Mouse (Mus musculus) heart, embryonic 14.5 days (tissue): ENCODE results near the gene Taar6. TPM values are rescaled to one million over a fixed set of nuclear protein-coding genes. Genes with fewer than 3 reads are reported as not detected.

Experiments
- ATAC-seq: fragments of 200-750 bp; cut with Nextera tagmentation; 2 replicates; pipeline ENCODE4 v1.8.0; 2017; ENCODE audit warnings: low read depth, moderate TSS enrichment; ENCODE audit not compliant: insufficient number of reproducible peaks, insufficient read depth, low FRiP score
- H3K27ac ChIP-seq, 2 experiments: fragments of 200-500 bp in 1 of 2; fragments of 300-500 bp in 1 of 2; sonication (generic) in 1 of 2; replicated peaks in 1 of 2; 2 replicates each; pipeline ENCODE4 v1.5.1; 2012 to 2014; ENCODE audit warnings: low read depth in 2 of 2, low read length in 2 of 2, control low read depth in 1 of 2, mild to moderate bottlenecking in 1 of 2, mixed read lengths in 1 of 2; ENCODE audit not compliant: control insufficient read depth in 1 of 2, insufficient read depth in 1 of 2
- H3K27me3 ChIP-seq: fragments of 300-500 bp; sonication (generic); 2 replicates; pipeline ENCODE4 v1.6.1; 2014; ENCODE audit warnings: mild to moderate bottlenecking, low read length, control low read depth; ENCODE audit not compliant: control insufficient read depth, insufficient read depth
- H3K36me3 ChIP-seq: fragments of 300-500 bp; sonication (generic); 2 replicates; pipeline ENCODE4 v1.6.1; 2014; ENCODE audit warnings: mild to moderate bottlenecking, control low read depth, low read length, mixed read lengths; ENCODE audit not compliant: control insufficient read depth, insufficient read depth
- H3K4me1 ChIP-seq, 2 experiments: fragments of 200-500 bp in 1 of 2; fragments of 300-500 bp in 1 of 2; sonication (generic) in 1 of 2; 2 replicates each; pipeline ENCODE4 v1.6.1; 2012 to 2014; ENCODE audit warnings: low read length in 2 of 2, control low read depth in 1 of 2, mixed read lengths in 1 of 2; ENCODE audit not compliant: control insufficient read depth in 2 of 2, insufficient read depth in 2 of 2
- H3K4me2 ChIP-seq: fragments of 300-500 bp; sonication (generic); 2 replicates; pipeline ENCODE4 v1.6.1; 2014; ENCODE audit warnings: mild to moderate bottlenecking, low read length
- H3K4me3 ChIP-seq, 2 experiments: fragments of 200-500 bp in 1 of 2; fragments of 300-500 bp in 1 of 2; sonication (generic) in 1 of 2; 2 replicates each; pipeline ENCODE4 v1.5.1; 2012 to 2014; ENCODE audit warnings: low read length in 2 of 2, mild to moderate bottlenecking in 2 of 2, control low read depth in 1 of 2, low read depth in 1 of 2, moderate library complexity in 1 of 2; ENCODE audit not compliant: control insufficient read depth in 1 of 2, insufficient read depth in 1 of 2
- H3K9ac ChIP-seq: fragments of 300-500 bp; sonication (generic); 2 replicates; pipeline ENCODE4 v1.6.1; 2014; ENCODE audit warnings: mild to moderate bottlenecking, low read length
- H3K9me3 ChIP-seq: fragments of 300-500 bp; sonication (generic); 2 replicates; pipeline ENCODE4 v1.6.1; 2016; ENCODE audit warnings: low read length, control low read depth; ENCODE audit not compliant: control insufficient read depth
- WGBS: fragments of 180-500 bp; shearing (Covaris S2); extraction: QIAGEN DNeasy Blood & Tissue Kit; methylation state at CpG from one replicate; pipeline ENCODE4 v1.1.7; 2014; 5-methylcytosine and 5-hydroxymethylcytosine counted together
- polyA plus RNA-seq: library from polyadenylated mRNA; unstranded; fragments of >200 nt; fragmentation: Nextera tagmentation; extraction: Ambion mirVana; gene quantifications from 2 replicates; pipeline ENCODE4 v1.2.1, GENCODE M21; 2014

Taar6 gene
- polyA plus RNA-seq, 1 experiment from 2014 or later: not detected

- Histone ChIP-seq H3K9me3 (no peaks in the 10 kb centered on the region), H3K36me3 (no peaks in the 10 kb centered on the region), H3K4me1 (no peaks in the 10 kb centered on the region), H3K27ac (no peak overlapping the region), H3K4me3 (no peak overlapping the region), H3K27me3 (no peaks in the 10 kb centered on the region), H3K9ac (no peak overlapping the region), H3K4me2 (no peak overlapping the region)
- ATAC-seq: no peak
- 72% methylated on average over 5 of the region's 5 CpGs for WGBS
These were observed 973 bp upstream of the Taar6 start for GRCm38 (mm10) chr10:23986419-23986818.

- H3K36me3 ChIP-seq: no peaks in the 10 kb centered on the region
- no peaks in the 10 kb centered on the region for H3K9me3 ChIP-seq
- peak; percentile 31; the same call in 1 of the 2 replicates for ATAC-seq
- no peak overlapping the region for H3K4me2 ChIP-seq
- no peak overlapping the region for H3K27ac ChIP-seq
- no peak overlapping the region for H3K4me3 ChIP-seq
- WGBS: 35% methylated on average over 16 of the region's 16 CpGs
- no peaks in the 10 kb centered on the region for H3K27me3 ChIP-seq
- H3K9ac ChIP-seq: no peak overlapping the region
- no peaks in the 10 kb centered on the region for H3K4me1 ChIP-seq
These were observed 6.3 kb downstream of the Taar6 start for GRCm38 (mm10) chr10:23978901-23979705.

DNA sequence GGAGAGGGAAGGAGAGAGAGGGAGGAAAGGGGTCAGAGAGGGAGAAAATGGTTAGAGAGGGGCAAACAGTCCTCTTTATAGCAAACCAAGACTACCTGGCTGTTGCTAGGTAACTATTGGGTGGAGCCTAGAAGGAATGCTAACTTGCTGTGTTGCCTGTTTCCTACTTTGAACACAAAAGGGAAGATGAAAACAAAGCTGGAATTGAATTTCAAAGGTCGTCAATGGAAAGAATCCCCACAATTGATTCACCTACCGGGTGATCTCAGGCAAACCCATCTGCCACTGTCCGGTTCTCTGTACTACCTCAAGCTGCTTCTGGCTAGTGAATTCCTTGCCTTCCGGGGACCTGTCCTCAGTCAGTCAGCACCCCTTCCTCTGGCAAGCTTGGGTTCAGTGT, 7.5 kb downstream of the Taar6 start:
- Histone ChIP-seq H3K4me3 (no peak overlapping the region), H3K9ac (no peak overlapping the region), H3K4me2 (no peak overlapping the region), H3K9me3 (no peaks in the 10 kb centered on the region), H3K36me3 (no peaks in the 10 kb centered on the region), H3K27me3 (no peaks in the 10 kb centered on the region), H3K4me1 (no peaks in the 10 kb centered on the region), H3K27ac (no peak overlapping the region)
- no peak for ATAC-seq
- WGBS: 60% methylated on average over 4 of the region's 4 CpGs

DNA sequence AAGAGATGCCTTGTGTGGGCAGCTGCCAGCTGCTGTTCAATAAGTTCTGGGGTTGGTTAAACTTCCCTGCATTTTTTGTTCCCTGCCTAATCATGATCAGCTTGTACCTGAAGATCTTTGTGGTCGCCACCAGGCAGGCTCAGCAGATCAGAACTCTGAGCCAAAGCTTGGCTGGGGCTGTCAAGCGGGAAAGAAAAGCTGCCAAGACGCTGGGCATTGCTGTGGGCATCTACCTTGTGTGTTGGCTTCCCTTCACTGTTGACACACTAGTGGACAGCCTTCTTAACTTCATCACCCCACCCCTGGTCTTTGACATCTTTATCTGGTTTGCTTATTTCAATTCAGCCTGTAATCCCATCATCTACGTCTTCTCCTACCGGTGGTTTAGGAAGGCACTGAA, 14.2 kb downstream of the Taar6 start:
- Histone ChIP-seq H3K4me2 (no peak overlapping the region), H3K36me3 (no peaks in the 10 kb centered on the region), H3K4me1 (no peaks in the 10 kb centered on the region), H3K4me3 (no peak overlapping the region), H3K27ac (no peak overlapping the region), H3K27me3 (no peaks in the 10 kb centered on the region), H3K9me3 (0 out of 2 replicates have a peak, but pooled peaks cover 2% of the 10 kb centered on the region), H3K9ac (no peak overlapping the region)
- WGBS: 76% methylated on average over 5 of the region's 5 CpGs
- ATAC-seq: no peak

DNA sequence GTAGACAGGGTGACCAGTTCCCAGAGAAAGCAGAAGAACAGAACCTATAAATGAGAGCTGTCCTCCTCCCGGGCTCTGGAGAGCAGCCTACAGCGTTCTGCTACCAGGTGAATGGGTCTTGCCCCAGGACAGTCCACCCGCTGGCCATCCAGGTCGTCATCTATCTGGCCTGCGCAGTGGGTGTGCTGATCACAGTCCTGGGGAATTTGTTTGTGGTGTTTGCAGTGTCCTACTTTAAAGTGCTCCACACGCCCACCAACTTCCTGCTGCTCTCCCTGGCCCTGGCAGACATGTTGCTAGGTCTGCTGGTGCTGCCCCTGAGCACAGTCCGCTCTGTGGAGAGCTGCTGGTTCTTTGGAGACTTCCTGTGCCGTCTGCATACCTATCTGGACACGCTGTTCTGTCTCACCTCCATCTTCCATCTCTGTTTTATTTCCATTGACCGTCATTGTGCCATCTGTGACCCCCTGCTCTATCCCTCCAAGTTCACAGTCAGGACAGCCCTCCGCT, 14.7 kb downstream of the Taar6 start, which contains the start of gene Taar5:
Taar5 (plus strand) TSS at position 51 of the 510 bp plus-strand sequence.
- WGBS: 86% methylated on average over 11 of the region's 11 CpGs
- H3K27me3 ChIP-seq: no peaks in the 10 kb centered on the region
- no peak within 1 kb of the TSS for H3K4me2 ChIP-seq
- no peaks in the 10 kb centered on the region for H3K36me3 ChIP-seq
- no peak within 1 kb of the TSS for H3K27ac ChIP-seq
- ATAC-seq: no peak
- H3K4me1 ChIP-seq: no peaks in the 10 kb centered on the region
- H3K9ac ChIP-seq: no peak within 1 kb of the TSS
- H3K4me3 ChIP-seq: no peak within 1 kb of the TSS
- 0 out of 2 replicates have a peak, but pooled peaks cover 3% of the 10 kb centered on the region for H3K9me3 ChIP-seq

- H3K4me2 ChIP-seq: no peak overlapping the region
- no peaks in the 10 kb centered on the region for H3K27me3 ChIP-seq
- 0 out of 2 replicates have a peak, but pooled peaks cover 3% of the 10 kb centered on the region for H3K9me3 ChIP-seq
- no peak for ATAC-seq
- peaks cover 0 to 2% of the 10 kb centered on the region in 2 experiments; a peak in 2 of 4 replicates for H3K4me1 ChIP-seq
- H3K9ac ChIP-seq: no peak overlapping the region
- WGBS: 77% methylated on average over 6 of the region's 6 CpGs
- H3K4me3 ChIP-seq: no peak overlapping the region
- H3K36me3 ChIP-seq: no peaks in the 10 kb centered on the region
- no peak overlapping the region for H3K27ac ChIP-seq
These were observed 20.4 kb downstream of the Taar6 start for GRCm38 (mm10) chr10:23964921-23965610.

DNA sequence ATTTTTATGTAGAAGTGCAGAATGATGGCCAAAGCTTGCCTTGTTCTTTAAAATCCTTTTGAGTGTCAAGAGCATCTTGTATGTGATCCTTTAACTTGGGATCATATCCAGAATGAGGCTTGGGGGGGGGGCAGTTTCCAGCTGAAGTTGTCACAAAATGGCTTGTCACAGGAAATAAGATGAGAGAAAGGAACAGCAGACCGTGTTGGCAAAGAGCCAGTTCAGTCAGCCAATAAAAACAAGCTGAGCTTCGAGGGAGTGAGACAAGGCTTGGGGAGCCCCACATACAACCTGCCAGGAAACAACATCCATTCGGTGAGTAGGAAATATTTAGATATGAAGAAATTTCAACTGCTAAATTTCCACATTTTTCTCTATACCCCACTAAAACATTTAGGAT, 22.0 kb downstream of the Taar6 start:
- peak overlapping the region; percentile 14 to 25; a peak in 1 of 4 replicates for H3K27ac ChIP-seq
- H3K9me3 ChIP-seq: 0 out of 2 replicates have a peak, but pooled peaks cover 3% of the 10 kb centered on the region
- ATAC-seq: no peak
- no peak overlapping the region for H3K4me2 ChIP-seq
- no peaks in the 10 kb centered on the region for H3K27me3 ChIP-seq
- no peak overlapping the region for H3K4me3 ChIP-seq
- 45% methylated on average over 3 of the region's 3 CpGs for WGBS
- no peak overlapping the region for H3K9ac ChIP-seq
- peaks cover 0 to 2% of the 10 kb centered on the region in 2 experiments; a peak in 2 of 4 replicates for H3K4me1 ChIP-seq
- no peaks in the 10 kb centered on the region for H3K36me3 ChIP-seq
